Mouse (Mus musculus) liver, embryonic 14.5 days (tissue): Measurements from ENCODE around the gene Afg1l. TPM values are rescaled to one million over a fixed set of nuclear protein-coding genes. Genes with fewer than 3 reads are reported as not detected.

ENCODE experiments used
- ATAC-seq: fragments of 200-750 bp; cut with Nextera tagmentation; 2 replicates; pipeline ENCODE4 v1.8.0; 2017; ENCODE audit warnings: moderate number of reproducible peaks, mild to moderate bottlenecking, moderate library complexity; ENCODE audit not compliant: insufficient read depth
- DNase-seq, 3 experiments: peaks; one replicate each; pipeline ENCODE4 v3.0.0-alpha.2; 2012 to 2013; ENCODE audit warnings: low read depth in 3 of 3, low spot score in 3 of 3
- H3K27ac ChIP-seq: fragments of 300-500 bp; sonication (generic); 2 replicates; pipeline ENCODE4 v1.5.1; 2014; ENCODE audit warnings: moderate library complexity, mild to moderate bottlenecking, control low read depth, inconsistent platforms
- H3K27me3 ChIP-seq: fragments of 300-500 bp; sonication (generic); 2 replicates; pipeline ENCODE4 v1.6.1; 2014; ENCODE audit warnings: mild to moderate bottlenecking, low read length, moderate library complexity; ENCODE audit not compliant: control insufficient read depth, insufficient read depth
- H3K36me3 ChIP-seq: fragments of 300-500 bp; sonication (generic); replicated peaks from 2 replicates; pipeline ENCODE4 v1.6.1; 2014; ENCODE audit warnings: low read depth; ENCODE audit not compliant: control insufficient read depth, insufficient read depth
- H3K4me1 ChIP-seq, 2 experiments: fragments of 200-500 bp in 1 of 2; fragments of 300-500 bp in 1 of 2; sonication (generic) in 1 of 2; replicated peaks; 2 replicates each; pipeline ENCODE4 v1.6.1; 2012 to 2014; ENCODE audit warnings: antibody characterized with exemption in 1 of 2, inconsistent platforms in 1 of 2, low read length in 1 of 2; ENCODE audit not compliant: control insufficient read depth in 2 of 2, insufficient read depth in 2 of 2
- H3K4me2 ChIP-seq: fragments of 300-500 bp; sonication (generic); 2 replicates; pipeline ENCODE4 v1.6.1; 2014; ENCODE audit warnings: low read depth, mild to moderate bottlenecking, control low read depth, moderate library complexity
- H3K4me3 ChIP-seq, 2 experiments: fragments of 200-500 bp in 1 of 2; fragments of 300-500 bp in 1 of 2; sonication (generic) in 1 of 2; 2 replicates each; pipeline ENCODE4 v1.5.1; 2012 to 2014; ENCODE audit warnings: low read depth in 2 of 2, low read length in 2 of 2, mild to moderate bottlenecking in 2 of 2, control low read depth in 1 of 2, inconsistent platforms in 1 of 2, moderate library complexity in 1 of 2; ENCODE audit not compliant: insufficient read depth in 1 of 2
- H3K9ac ChIP-seq: fragments of 300-500 bp; sonication (generic); replicated peaks from 2 replicates; pipeline ENCODE4 v1.6.1; 2014; ENCODE audit warnings: mild to moderate bottlenecking, control low read depth, moderate library complexity
- H3K9me3 ChIP-seq: fragments of 300-500 bp; sonication (generic); 2 replicates; pipeline ENCODE4 v1.6.1; 2016; ENCODE audit warnings: low read length, mixed read lengths; ENCODE audit not compliant: control insufficient read depth
- CTCF ChIP-seq: IDR thresholded peaks from 2 replicates; pipeline ENCODE4 v1.5.1; 2016; ENCODE audit warnings: antibody characterized with exemption, low read depth, control low read depth
- EP300 ChIP-seq: IDR thresholded peaks from 2 replicates; pipeline ENCODE4 v1.6.1; 2016; ENCODE audit warnings: antibody characterized with exemption, low read depth
- WGBS: fragments of 180-500 bp; shearing (Covaris S2); extraction: QIAGEN DNeasy Blood & Tissue Kit; methylation state at CpG from one replicate; pipeline ENCODE4 v1.1.7; 2014; ENCODE audit not compliant: insufficient replicate concordance; 5-methylcytosine and 5-hydroxymethylcytosine counted together
- polyA plus RNA-seq, 2 experiments: library from polyadenylated mRNA; depleted of rRNA in 1 of 2; stranded (reverse) in 1 of 2; unstranded in 1 of 2; fragments of >200 nt; fragmentation: Nextera tagmentation in 1 of 2; extraction: Ambion mirVana in 1 of 2; gene quantifications; 2 replicates each; pipeline versions ENCODE4 v1.2.1 to v1.2.3; 2012 to 2014

The Afg1l gene
- polyA plus RNA-seq, 2 experiments: 1.8 to 2.2 TPM

DNA sequence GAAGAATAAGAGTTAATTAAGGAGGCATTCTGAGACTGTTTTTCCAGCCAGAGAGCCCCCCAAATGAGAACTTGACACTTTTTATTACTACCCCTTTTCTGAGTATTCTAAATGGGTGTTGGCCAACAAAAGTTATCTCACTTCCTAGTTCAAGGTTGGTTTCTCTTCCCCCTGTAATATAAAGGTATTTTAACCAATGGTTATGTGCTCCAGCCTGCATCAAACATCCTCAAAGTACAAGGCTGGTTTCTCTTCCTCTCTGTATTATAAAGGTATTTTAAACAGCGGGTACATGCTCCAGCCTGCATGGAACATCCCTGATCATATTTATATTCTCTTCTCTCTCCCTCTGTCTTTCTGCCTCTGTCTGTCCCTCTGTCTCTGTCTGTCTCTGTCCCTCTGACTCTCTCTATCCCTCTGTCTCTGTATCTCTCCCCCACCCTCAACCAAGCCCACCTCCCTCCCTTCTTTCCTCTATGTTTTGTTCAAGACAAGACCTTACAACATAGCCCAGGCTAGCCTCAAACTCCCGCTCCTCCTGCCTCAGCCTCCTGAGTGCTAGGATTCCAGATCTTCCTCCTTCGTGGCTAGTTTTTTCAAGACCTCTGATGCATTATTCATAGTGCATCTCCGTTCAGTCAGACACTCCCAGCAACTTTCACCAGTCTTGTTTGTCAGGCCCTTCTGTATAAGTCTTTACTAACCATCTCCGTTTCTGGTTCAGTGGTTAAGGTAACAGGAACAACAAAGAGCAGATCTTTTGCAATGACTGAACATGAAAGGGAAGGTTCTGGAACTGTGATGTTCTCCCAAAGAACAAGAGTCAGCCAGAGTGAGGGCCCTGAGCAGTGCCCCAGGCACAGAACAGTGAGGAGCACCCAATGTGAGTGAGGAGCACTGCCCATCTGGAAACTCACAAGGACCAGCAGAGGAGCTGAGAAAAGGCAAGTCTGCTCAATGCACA is 41.2 kb downstream of the Afg1l start:
- Histone ChIP-seq H3K27me3 (no peaks in the 10 kb centered on the region), H3K4me2 (no peak overlapping the region), H3K9me3 (no peaks in the 10 kb centered on the region), H3K36me3 (no peaks in the 10 kb centered on the region), H3K9ac (no peak overlapping the region), H3K4me1 (no peaks in the 10 kb centered on the region), H3K4me3 (no peak overlapping the region), H3K27ac (no peak overlapping the region)
- WGBS: 69% methylated on average over 5 of the region's 5 CpGs
- ATAC-seq: no peak
- TF ChIP-seq CTCF: no peak
- no peak for TF ChIP-seq EP300
- DNase-seq: no peak

DNA sequence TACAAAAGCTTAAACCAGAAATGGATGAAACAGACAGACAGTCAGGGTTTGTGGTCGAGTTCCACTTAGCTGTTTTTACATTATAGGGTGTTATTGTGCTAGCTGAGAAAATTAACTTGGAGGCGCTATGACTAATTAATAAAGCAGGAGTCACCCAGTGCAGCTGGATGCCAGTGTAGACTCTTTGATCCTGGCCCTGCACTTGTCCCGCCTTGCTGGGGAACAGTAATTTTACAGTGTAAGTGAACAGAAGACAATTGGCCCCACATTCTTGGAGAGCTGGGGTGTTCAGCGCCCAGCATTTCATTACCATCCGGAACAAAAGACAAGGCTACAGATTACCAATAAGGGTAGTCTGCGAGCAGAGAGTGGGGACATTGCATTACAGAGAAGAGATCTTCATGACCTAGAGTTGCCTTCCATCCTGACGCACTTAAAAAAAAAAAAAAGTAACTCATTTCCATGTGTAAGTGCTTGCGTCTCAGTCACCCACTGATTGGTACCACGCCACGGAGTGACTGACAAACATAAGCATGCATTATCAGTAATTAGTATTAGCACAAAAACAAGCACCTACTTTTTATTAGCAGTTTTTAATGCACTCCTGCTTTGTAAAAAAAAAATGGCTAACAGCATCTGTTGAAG is 60.7 kb downstream of the Afg1l start:
- no peak overlapping the region for H3K27ac ChIP-seq
- no peaks in the 10 kb centered on the region for H3K9me3 ChIP-seq
- no peak overlapping the region for H3K4me3 ChIP-seq
- WGBS: 73% methylated on average over 10 of the region's 10 CpGs
- H3K27me3 ChIP-seq: no peaks in the 10 kb centered on the region
- no peak for DNase-seq
- ATAC-seq: no peak
- H3K9ac ChIP-seq: no peak overlapping the region
- no peaks in the 10 kb centered on the region for H3K36me3 ChIP-seq
- TF ChIP-seq EP300 (no peak), CTCF (no peak)
- H3K4me1 ChIP-seq: no peaks in the 10 kb centered on the region
- no peak overlapping the region for H3K4me2 ChIP-seq

DNA sequence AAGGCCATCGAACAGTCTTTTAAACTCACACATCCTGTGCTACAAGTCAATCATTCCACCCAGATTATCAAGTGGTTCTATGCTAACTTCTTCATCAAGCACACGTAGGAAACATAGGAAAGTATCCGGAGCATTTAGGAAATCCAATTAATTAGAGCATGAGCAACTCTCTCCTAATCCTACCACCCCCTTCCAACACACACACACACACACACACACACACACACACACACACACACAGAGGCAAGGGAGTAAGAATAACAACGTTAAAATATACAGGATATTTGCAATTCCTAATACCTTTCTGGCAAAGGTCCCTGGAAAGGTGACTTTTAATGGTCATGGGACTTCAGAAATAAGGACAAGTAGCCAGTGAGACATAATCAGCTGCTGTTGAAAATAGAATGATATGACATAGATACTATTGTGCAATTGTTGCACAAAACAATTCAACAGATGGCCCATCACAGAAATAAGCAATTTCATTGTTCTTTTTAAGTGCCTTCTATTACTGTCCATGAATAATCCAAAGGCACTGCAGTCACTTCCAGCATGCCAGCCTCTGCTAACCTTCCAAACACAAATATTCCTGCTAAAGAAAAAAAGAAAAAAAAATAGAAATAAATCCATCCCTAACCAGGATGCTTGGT is 62.4 kb downstream of the Afg1l start:
- 71% methylated on average over 4 of the region's 4 CpGs for WGBS
- H3K27me3 ChIP-seq: no peaks in the 10 kb centered on the region
- no peak overlapping the region for H3K9ac ChIP-seq
- no peaks in the 10 kb centered on the region for H3K9me3 ChIP-seq
- ATAC-seq: no peak
- DNase-seq: no peak
- no peaks in the 10 kb centered on the region for H3K36me3 ChIP-seq
- no peak overlapping the region for H3K27ac ChIP-seq
- no peak overlapping the region for H3K4me3 ChIP-seq
- TF ChIP-seq CTCF: no peak
- no peak for TF ChIP-seq EP300
- H3K4me1 ChIP-seq: no peaks in the 10 kb centered on the region
- H3K4me2 ChIP-seq: no peak overlapping the region

DNA sequence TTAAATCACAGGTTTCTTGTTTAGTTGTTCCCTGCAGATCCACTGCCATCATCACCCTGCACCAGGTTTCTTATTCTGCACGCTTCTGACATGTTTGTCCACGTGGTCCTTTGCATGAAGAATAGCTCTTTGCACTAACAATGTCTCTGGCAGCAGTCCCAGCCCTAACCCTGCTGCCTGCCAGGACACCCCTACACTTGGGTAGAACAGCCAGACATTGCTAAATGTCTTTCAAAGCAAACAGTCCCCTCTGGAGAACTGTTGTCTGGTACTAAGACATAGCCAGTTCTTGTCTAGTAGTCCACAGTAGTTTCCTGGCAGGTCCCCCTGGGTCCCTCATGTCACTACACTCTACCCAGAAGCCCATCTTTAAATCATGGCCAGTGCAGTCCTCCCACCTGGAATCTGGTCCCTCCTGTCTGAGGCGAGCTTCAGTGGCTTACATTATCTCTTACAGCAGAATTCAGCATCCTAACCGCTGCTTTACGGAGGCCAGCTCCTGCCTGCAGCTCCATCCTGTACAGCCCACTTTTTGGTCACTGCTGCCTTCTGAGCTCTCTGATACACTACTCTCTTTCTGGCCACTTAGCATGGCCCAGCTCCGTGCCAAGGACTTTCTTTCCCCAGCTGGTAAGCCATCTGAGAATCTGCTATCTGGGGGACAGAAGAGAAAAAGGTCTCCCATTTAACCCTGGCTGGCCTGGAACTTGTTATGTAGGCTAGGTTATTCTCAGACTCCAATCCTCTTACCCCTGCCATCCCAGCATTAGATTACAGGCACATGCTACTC is 67.4 kb downstream of the Afg1l start:
- H3K4me3 ChIP-seq: no peak overlapping the region
- no peaks in the 10 kb centered on the region for H3K4me1 ChIP-seq
- ATAC-seq: no peak
- H3K27me3 ChIP-seq: no peaks in the 10 kb centered on the region
- H3K36me3 ChIP-seq: no peaks in the 10 kb centered on the region
- 66% methylated on average over 6 of the region's 6 CpGs for WGBS
- no peak for DNase-seq
- H3K27ac ChIP-seq: no peak overlapping the region
- H3K4me2 ChIP-seq: no peak overlapping the region
- no peaks in the 10 kb centered on the region for H3K9me3 ChIP-seq
- TF ChIP-seq CTCF (no peak), EP300 (no peak)
- no peak overlapping the region for H3K9ac ChIP-seq
